In genomic region chr9:34605486-34605885, GRCm38 (mm10) we compare ENCODE assay signal across 18 mouse cellular contexts.
A peak's percentile ranks its signal among the peaks of the same experiment; 100 is the strongest.
DNase-seq lines count a peak whose midpoint lies in the region; ATAC-seq and TF ChIP-seq lines count a peak whose summit lies in the region.
"Had no signal": no experiment of that assay in that cellular context is flagged by ENCODE, and none has a peak within 500 bp of the region (broad histone marks: within the 10 kb centered on the region; RNA-seq: fewer than 3 reads in every experiment).

No protein-coding gene starts in this region.

- H3K9me3 ChIP-seq in lung, embryonic 14.5 days (ENCODE audit: low read depth, low read length), result no peaks in the 10 kb centered on the region
- no peaks in the 10 kb centered on the region for H3K9me3 ChIP-seq in limb, embryonic 14.5 days (ENCODE audit: control insufficient read depth, low read length)
- no peaks in the 10 kb centered on the region for H3K9me3 ChIP-seq in hindbrain, embryonic 12.5 days (replicated peaks)
- H3K9me3 ChIP-seq: embryonic facial prominence, embryonic 13.5 days; forebrain, embryonic 13.5 days; forebrain, embryonic 15.5 days had no signal

- no peaks in the 10 kb centered on the region for H3K4me1 ChIP-seq in lung, embryonic 14.5 days (ENCODE audit: insufficient read depth)
- peaks cover 8% of the 10 kb centered on the region for H3K4me1 ChIP-seq in limb, embryonic 14.5 days (ENCODE audit: control insufficient read depth, insufficient read depth, low read length)
- no peaks in the 10 kb centered on the region for H3K4me1 ChIP-seq in hindbrain, embryonic 12.5 days
- H3K4me1 ChIP-seq: embryonic facial prominence, embryonic 13.5 days had no signal

- H3K36me3 ChIP-seq in lung, embryonic 14.5 days (ENCODE audit: insufficient read depth), result no peaks in the 10 kb centered on the region
- no peaks in the 10 kb centered on the region for H3K36me3 ChIP-seq in limb, embryonic 14.5 days (ENCODE audit: control insufficient read depth, insufficient read depth, low read length)
- no peaks in the 10 kb centered on the region for H3K36me3 ChIP-seq in hindbrain, embryonic 12.5 days
- H3K36me3 ChIP-seq: embryonic facial prominence, embryonic 13.5 days; forebrain, embryonic 15.5 days had no signal

- WGBS in lung, embryonic 14.5 days, result 42% methylated on average over 8 of the region's 8 CpGs
- whole genome bisulfite sequencing in limb, embryonic 14.5 days, result 37% methylated on average over 8 of the region's 8 CpGs
- 72% methylated on average over 8 of the region's 8 CpGs for WGBS in hindbrain, embryonic 12.5 days

- no peak for TF ChIP-seq CTCF in lung, embryonic 14.5 days (IDR thresholded peaks at IDR 0.05; ENCODE audit: low read depth)

- peak; percentile 25 for DNase-seq in heart, adult 11 months
- no peak for DNase-seq in heart, postnatal 4 days
- DNase-seq in lung, embryonic 14.5 days, result peak; percentile 31
- no peak for DNase-seq in lung, postnatal 36 days
- peak; percentile 14 for DNase-seq in forelimb bud, embryonic 11.5 days (ENCODE audit: low read depth, low spot score)
- peak; percentile 72 for DNase-seq in limb, embryonic 14.5 days (ENCODE audit: low spot score)
- no peak for DNase-seq in urinary bladder, postnatal 4 days (ENCODE audit: low spot score in 2 of 2)
- DNase-seq: adrenal gland, postnatal 25 days; cerebellum, adult 11-12 months; cerebellum, adult 2 months; cerebellum, adult 9-10 months; cerebellum, postnatal 10 days; cerebellum, postnatal 25 days; forebrain, postnatal 0 days had no signal

- H3K4me2 ChIP-seq in lung, embryonic 14.5 days, result no peak overlapping the region
- H3K4me2 ChIP-seq in limb, embryonic 14.5 days (replicated peaks; ENCODE audit: low read depth, low read length, severe bottlenecking), result no peak overlapping the region
- no peak overlapping the region for H3K4me2 ChIP-seq in hindbrain, embryonic 12.5 days (replicated peaks)
- H3K4me2 ChIP-seq: embryonic facial prominence, embryonic 13.5 days; forebrain, embryonic 13.5 days; forebrain, embryonic 15.5 days had no signal

- H3K9ac ChIP-seq in lung, embryonic 14.5 days, result no peak overlapping the region
- no peak overlapping the region for H3K9ac ChIP-seq in limb, embryonic 14.5 days (ENCODE audit: low read depth, low read length, severe bottlenecking)
- H3K9ac ChIP-seq in hindbrain, embryonic 12.5 days, result no peak overlapping the region
- H3K9ac ChIP-seq: embryonic facial prominence, embryonic 13.5 days; forebrain, embryonic 13.5 days; forebrain, embryonic 15.5 days; forebrain, postnatal 0 days had no signal

- no peaks in the 10 kb centered on the region for H3K27me3 ChIP-seq in lung, embryonic 14.5 days (ENCODE audit: insufficient read depth, low read length)
- H3K27me3 ChIP-seq in limb, embryonic 14.5 days (ENCODE audit: control insufficient read depth, insufficient read depth, low read length), result no peaks in the 10 kb centered on the region
- H3K27me3 ChIP-seq in hindbrain, embryonic 12.5 days, result no peaks in the 10 kb centered on the region
- H3K27me3 ChIP-seq: embryonic facial prominence, embryonic 13.5 days; forebrain, embryonic 13.5 days; forebrain, embryonic 15.5 days had no signal

- TF ChIP-seq POLR2A in limb, embryonic 14.5 days (IDR thresholded peaks at IDR 0.05; ENCODE audit: borderline replicate concordance, extremely low read depth, insufficient read depth, insufficient read length), result no peak

- no peak overlapping the region for H3K4me3 ChIP-seq in lung, embryonic 14.5 days (ENCODE audit: low read depth, low read length)
- no peak overlapping the region for H3K4me3 ChIP-seq in limb, embryonic 14.5 days (replicated peaks; ENCODE audit: low read length)
- no peak overlapping the region for H3K4me3 ChIP-seq in hindbrain, embryonic 12.5 days
- H3K4me3 ChIP-seq: embryonic facial prominence, embryonic 13.5 days; forebrain, embryonic 13.5 days; forebrain, embryonic 15.5 days had no signal

- no peak; the same call in 1 of the 2 replicates for ATAC-seq in lung, embryonic 14.5 days (ENCODE audit: insufficient read depth)
- ATAC-seq in limb, embryonic 14.5 days (ENCODE audit: low FRiP score, low read depth), result peak; percentile 81; the same call in 1 of the 2 replicates
- no peak for ATAC-seq in hindbrain, embryonic 12.5 days (ENCODE audit: low FRiP score)
- ATAC-seq: forebrain, embryonic 13.5 days; forebrain, embryonic 15.5 days; forebrain, postnatal 0 days had no signal

- H3K27ac ChIP-seq in lung, embryonic 14.5 days (ENCODE audit: low read depth), result no peak overlapping the region
- H3K27ac ChIP-seq in limb, embryonic 14.5 days (replicated peaks; ENCODE audit: low read depth, low read length), result no peak overlapping the region
- no peak overlapping the region for H3K27ac ChIP-seq in hindbrain, embryonic 12.5 days
- H3K27ac ChIP-seq: embryonic facial prominence, embryonic 13.5 days; forebrain, embryonic 13.5 days had no signal

Comparison
In these comparisons a context has a peak if more than half of its experiments do, and no peak if none do; other contexts are left out.
1. DNase-seq: peak in heart, adult 11 months (single experiment), lung, embryonic 14.5 days (single experiment), forelimb bud, embryonic 11.5 days (single experiment) and limb, embryonic 14.5 days (single experiment); none in heart, postnatal 4 days (single experiment), lung, postnatal 36 days (single experiment) and urinary bladder, postnatal 4 days (0 of 2).